Mouse (Mus musculus) ES-Bruce4 (cell line): ENCODE results near the gene Ddr2. TPM values are rescaled to one million over a fixed set of nuclear protein-coding genes. Genes with fewer than 3 reads are reported as not detected.

Experiments used
- H3K27ac ChIP-seq: 2 replicates; pipeline ENCODE4 v1.5.1; 2012; ENCODE audit warnings: low read length, inconsistent platforms; ENCODE audit not compliant: insufficient read depth
- H3K27me3 ChIP-seq: 2 replicates; pipeline ENCODE4 v1.6.1; 2012; ENCODE audit warnings: mild to moderate bottlenecking, low read length, inconsistent platforms; ENCODE audit not compliant: control insufficient read depth, poor library complexity, insufficient read depth, severe bottlenecking
- H3K36me3 ChIP-seq: 2 replicates; pipeline ENCODE4 v1.6.1; 2012; ENCODE audit warnings: inconsistent platforms, mild to moderate bottlenecking, low read length, moderate library complexity; ENCODE audit not compliant: control insufficient read depth, poor library complexity, insufficient read depth, severe bottlenecking
- H3K4me1 ChIP-seq: one replicate; pipeline ENCODE4 v1.8.1; 2011; ENCODE audit warnings: low read length; ENCODE audit not compliant: control insufficient read depth, insufficient read depth
- H3K4me3 ChIP-seq: 2 replicates; pipeline ENCODE4 v1.5.1; 2011; ENCODE audit warnings: low read depth, mild to moderate bottlenecking, low read length
- H3K9ac ChIP-seq: 2 replicates; pipeline ENCODE4 v1.6.1; 2012; ENCODE audit warnings: low read depth, mild to moderate bottlenecking, inconsistent platforms; ENCODE audit not compliant: poor library complexity, severe bottlenecking
- H3K9me3 ChIP-seq: replicated peaks from 2 replicates; pipeline ENCODE4 v1.6.1; 2012; ENCODE audit warnings: mild to moderate bottlenecking, low read length, inconsistent platforms; ENCODE audit not compliant: control insufficient read depth, poor library complexity, insufficient read depth, severe bottlenecking
- CTCF ChIP-seq: IDR thresholded peaks from one replicate; pipeline ENCODE4 v1.8.1; 2011; ENCODE audit warnings: low read depth, low read length
- EP300 ChIP-seq: IDR thresholded peaks from 2 replicates; pipeline ENCODE4 v1.6.1; 2011; ENCODE audit warnings: low read depth, low read length; ENCODE audit not compliant: insufficient read depth
- POLR2A ChIP-seq: IDR thresholded peaks from one replicate; pipeline ENCODE4 v1.8.1; 2011; ENCODE audit warnings: low read length; ENCODE audit not compliant: insufficient read depth
- polyA plus RNA-seq: library from polyadenylated mRNA; stranded (reverse); fragments of >200 nt; gene quantifications from 2 replicates; pipeline ENCODE4 v1.2.4, GENCODE M21; 2011; ENCODE audit warnings: low read depth; ENCODE audit not compliant: missing spikeins, insufficient read depth, insufficient read length

Ddr2 gene
- polyA plus RNA-seq, 1 experiment: 1.7 TPM

GRCm38 (mm10) chr1:170150870-170151269, 40.3 kb upstream of the Ddr2 start:
- TF ChIP-seq POLR2A (no peak), EP300 (no peak), CTCF (no peak)
- Histone ChIP-seq H3K27ac (no peak overlapping the region), H3K27me3 (no peaks in the 10 kb centered on the region), H3K4me3 (no peak overlapping the region), H3K36me3 (0 out of 2 replicates have a peak, but pooled peaks cover 5% of the 10 kb centered on the region), H3K9ac (no peak overlapping the region), H3K9me3 (no peaks in the 10 kb centered on the region), H3K4me1 (no peaks in the 10 kb centered on the region)

- H3K4me3 ChIP-seq: no peak overlapping the region
- H3K36me3 ChIP-seq: 0 out of 2 replicates have a peak, but pooled peaks cover 5% of the 10 kb centered on the region
- TF ChIP-seq CTCF (no peak), EP300 (no peak), POLR2A (no peak)
- no peak overlapping the region for H3K9ac ChIP-seq
- H3K4me1 ChIP-seq: no peaks in the 10 kb centered on the region
- no peak overlapping the region for H3K27ac ChIP-seq
- H3K9me3 ChIP-seq: no peaks in the 10 kb centered on the region
- no peaks in the 10 kb centered on the region for H3K27me3 ChIP-seq
Observed at GRCm38 (mm10) chr1:170149756-170150155, 39.2 kb upstream of the Ddr2 start.

- TF ChIP-seq CTCF: no peak
- no peak for TF ChIP-seq EP300
- TF ChIP-seq POLR2A: no peak
- 0 out of 2 replicates have a peak, but pooled peaks cover 5% of the 10 kb centered on the region for H3K36me3 ChIP-seq
- H3K27ac ChIP-seq: no peak overlapping the region
Observed at GRCm38 (mm10) chr1:170148536-170148935, 38.0 kb upstream of the Ddr2 start.

DNA sequence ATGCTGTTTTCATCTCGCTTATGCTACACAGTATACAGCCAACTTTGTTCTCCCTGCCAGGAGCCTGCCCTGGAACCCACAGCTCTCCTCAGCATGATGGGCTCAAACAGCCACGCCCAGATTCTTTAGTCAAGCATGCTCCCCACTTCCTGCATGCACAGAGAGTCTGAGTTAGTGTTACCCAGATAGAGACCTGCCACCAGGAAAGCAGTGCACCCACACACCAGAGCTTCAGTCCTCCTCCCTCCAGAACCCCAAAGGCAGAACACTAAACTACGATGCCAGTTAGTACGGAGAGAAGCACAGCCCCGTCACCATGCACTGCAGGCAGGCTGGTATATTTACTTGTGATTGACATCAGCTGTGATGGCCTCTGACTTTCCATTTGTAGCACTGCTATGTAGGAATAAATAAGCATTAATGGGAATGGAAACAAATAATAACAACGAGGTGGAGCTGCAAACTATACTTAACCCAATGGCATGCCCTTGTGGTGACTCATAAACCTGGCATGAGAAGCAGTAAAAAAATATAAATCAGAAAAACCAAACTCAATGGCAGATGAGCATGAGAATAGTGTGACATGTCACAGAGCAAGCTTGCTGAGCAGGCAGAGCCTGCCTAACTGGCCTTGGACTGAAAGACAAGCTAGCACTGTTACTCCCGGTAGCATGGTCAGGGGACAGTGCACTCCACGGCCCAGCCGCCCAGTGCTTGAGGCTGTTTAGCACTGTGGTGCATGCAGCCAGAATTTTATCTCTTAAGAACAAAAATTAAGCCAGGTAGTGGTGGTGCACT, 37.3 kb upstream of the Ddr2 start:
- H3K9me3 ChIP-seq: no peaks in the 10 kb centered on the region
- TF ChIP-seq POLR2A: no peak
- no peak for TF ChIP-seq EP300
- TF ChIP-seq CTCF: no peak
- no peaks in the 10 kb centered on the region for H3K4me1 ChIP-seq
- peaks cover 5% of the 10 kb centered on the region for H3K36me3 ChIP-seq
- no peaks in the 10 kb centered on the region for H3K27me3 ChIP-seq
- H3K4me3 ChIP-seq: no peak overlapping the region
- no peak overlapping the region for H3K9ac ChIP-seq
- no peak overlapping the region for H3K27ac ChIP-seq

More at GRCm38 (mm10) chr1:170148536-170148935, 38.0 kb upstream of the Ddr2 start:
- Histone ChIP-seq H3K4me3 (no peak overlapping the region), H3K4me1 (no peaks in the 10 kb centered on the region), H3K27me3 (no peaks in the 10 kb centered on the region), H3K9me3 (no peaks in the 10 kb centered on the region), H3K9ac (no peak overlapping the region)

DNA sequence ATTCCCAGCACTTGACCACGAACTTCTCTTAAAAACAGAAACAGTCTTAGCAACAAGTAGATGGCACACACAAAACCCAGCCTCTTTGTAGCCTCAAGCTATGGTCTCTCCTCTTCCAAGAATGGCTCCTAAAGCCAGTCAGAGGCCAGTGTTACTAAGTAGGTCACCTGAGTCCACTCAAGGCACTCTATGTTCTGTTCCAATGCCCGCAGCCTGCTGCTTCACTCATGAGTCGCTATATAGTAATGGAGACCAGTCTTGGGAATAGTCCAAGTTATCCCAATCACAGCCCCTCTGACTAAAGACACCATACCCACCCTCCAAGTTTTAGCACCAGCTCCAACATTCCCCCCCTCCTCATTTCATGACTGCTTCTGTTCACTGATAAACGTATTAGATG, 35.0 kb upstream of the Ddr2 start:
- peaks cover 5% of the 10 kb centered on the region for H3K36me3 ChIP-seq
- H3K27ac ChIP-seq: no peak overlapping the region
- no peak overlapping the region for H3K9ac ChIP-seq
- TF ChIP-seq POLR2A (no peak), CTCF (no peak), EP300 (no peak)
- H3K4me1 ChIP-seq: no peaks in the 10 kb centered on the region
- no peaks in the 10 kb centered on the region for H3K27me3 ChIP-seq
- H3K4me3 ChIP-seq: no peak overlapping the region
- H3K9me3 ChIP-seq: no peaks in the 10 kb centered on the region

- no peak overlapping the region for H3K27ac ChIP-seq
- no peaks in the 10 kb centered on the region for H3K27me3 ChIP-seq
- H3K4me3 ChIP-seq: no peak overlapping the region
- TF ChIP-seq EP300 (no peak), CTCF (no peak), POLR2A (no peak)
- no peaks in the 10 kb centered on the region for H3K4me1 ChIP-seq
- no peak overlapping the region for H3K9ac ChIP-seq
- H3K9me3 ChIP-seq: no peaks in the 10 kb centered on the region
- no peaks in the 10 kb centered on the region; the same call in none of the 2 replicates for H3K36me3 ChIP-seq
Observed at GRCm38 (mm10) chr1:170142256-170142871, 31.8 kb upstream of the Ddr2 start.
